ENCODE assay signal across 9 mouse cellular contexts in the genomic region with DNA sequence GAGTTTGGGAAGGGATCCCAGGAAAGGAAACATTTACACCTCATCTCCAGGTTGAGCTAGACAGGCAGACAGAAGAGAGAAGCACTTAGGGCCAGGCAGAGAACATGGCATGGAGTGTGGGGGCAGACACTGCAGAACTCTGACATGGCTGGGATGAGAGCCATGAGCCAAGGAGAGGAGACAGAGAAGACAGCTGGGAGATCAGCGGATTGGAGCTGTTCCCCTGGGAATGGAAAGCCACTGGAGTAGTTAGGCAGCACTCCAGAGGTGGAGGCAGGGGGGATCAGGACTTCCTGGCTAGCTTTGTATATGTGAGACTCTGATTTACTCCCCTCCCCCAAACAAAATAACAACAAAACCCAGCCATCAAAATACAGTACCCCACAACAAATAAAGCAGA. TPM values are rescaled to one million over a fixed set of nuclear protein-coding genes. Genes with fewer than 3 reads are reported as not detected.
DNase-seq lines count a peak whose midpoint lies in the region; ATAC-seq and TF ChIP-seq lines count a peak whose summit lies in the region.
"Had no signal": no experiment of that assay in that cellular context is flagged by ENCODE, and none has a peak within 500 bp of the region (broad histone marks: within the 10 kb centered on the region; RNA-seq: fewer than 3 reads in every experiment).

No protein-coding gene starts in this region.

- no peak overlapping the region for H3K9ac ChIP-seq in heart, embryonic 15.5 days
- H3K9ac ChIP-seq in limb, embryonic 15.5 days, result no peak overlapping the region

- TF ChIP-seq CTCF in spleen, adult 2 months (IDR thresholded peaks at IDR 0.05; ENCODE audit: extremely low read depth, insufficient read depth, insufficient read length, insufficient replicate concordance), result no peak

- no peaks in the 10 kb centered on the region for H3K9me3 ChIP-seq in heart, embryonic 15.5 days (replicated peaks)
- H3K9me3 ChIP-seq in limb, embryonic 15.5 days, result no peaks in the 10 kb centered on the region

- intact Hi-C loops in heart, postnatal 25 days (cut with DNase I), result no loop called here

- peaks cover 79% of the 10 kb centered on the region for H3K4me1 ChIP-seq in heart, embryonic 15.5 days (replicated peaks)
- no peaks in the 10 kb centered on the region for H3K4me1 ChIP-seq in spleen, adult 2 months (ENCODE audit: control insufficient read depth, insufficient read depth, insufficient read length)
- H3K4me1 ChIP-seq in limb, embryonic 15.5 days, result peaks cover 74% of the 10 kb centered on the region

- no peak for TF ChIP-seq POLR2A in spleen, adult 2 months (IDR thresholded peaks at IDR 0.05; ENCODE audit: low read depth, low read length)

- H3K4me2 ChIP-seq in heart, embryonic 15.5 days, result no peak overlapping the region
- H3K4me2 ChIP-seq in limb, embryonic 15.5 days, result no peak overlapping the region

- peak overlapping the region; percentile 33; the same call in 1 of the 2 replicates for H3K27ac ChIP-seq in heart, embryonic 15.5 days
- 0 out of 2 replicates have a peak overlapping the region, but pooled peaks have one; percentile 17 for H3K27ac ChIP-seq in spleen, adult 2 months (ENCODE audit: insufficient read depth, low read length)
- peak overlapping the region; percentile 38; the same call in 1 of the 2 replicates for H3K27ac ChIP-seq in limb, embryonic 15.5 days

- ATAC-seq in heart, embryonic 15.5 days (replicated peaks; ENCODE audit: insufficient number of reproducible peaks, insufficient read depth, low FRiP score, low read depth), result 0 out of 2 replicates have a peak, but pooled peaks have one; percentile 20
- no peak for ATAC-seq in limb, embryonic 15.5 days (ENCODE audit: insufficient number of reproducible peaks, low FRiP score, low TSS enrichment, low read depth)

- no peaks in the 10 kb centered on the region for H3K27me3 ChIP-seq in heart, embryonic 15.5 days
- no peaks in the 10 kb centered on the region for H3K27me3 ChIP-seq in spleen, adult 2 months (ENCODE audit: control insufficient read depth, insufficient read depth, low read length)
- no peaks in the 10 kb centered on the region for H3K27me3 ChIP-seq in limb, embryonic 15.5 days

- no peak overlapping the region for H3K4me3 ChIP-seq in heart, embryonic 15.5 days
- no peak overlapping the region for H3K4me3 ChIP-seq in spleen, adult 2 months (ENCODE audit: extremely low read depth, insufficient read depth, insufficient read length)
- H3K4me3 ChIP-seq in limb, embryonic 15.5 days, result no peak overlapping the region

- no peak for DNase-seq in heart, postnatal 25 days (ENCODE audit: low spot score)
- no peak for DNase-seq in spleen, adult 2 months (ENCODE audit: low read depth in 1 of 2, low spot score in 2 of 2)
- no peak for DNase-seq in spleen, postnatal 36 days (ENCODE audit: low spot score in 2 of 2)
- no peak for DNase-seq in cerebellum, adult 8-10 months
- no peak for DNase-seq in right cerebral cortex, postnatal 36 days (ENCODE audit: low spot score in 2 of 2)
- DNase-seq: spleen, adult 18-20 months; thymus, postnatal 36 days had no signal

- 23% methylated on average over 1 of the region's 1 CpGs for WGBS in heart, embryonic 15.5 days
- WGBS in spleen, adult 2 months, result 77% methylated on average over 1 of the region's 1 CpGs
- WGBS in limb, embryonic 15.5 days, result 33% methylated on average over 1 of the region's 1 CpGs

- H3K36me3 ChIP-seq in heart, embryonic 15.5 days, result no peaks in the 10 kb centered on the region
- H3K36me3 ChIP-seq in spleen, adult 2 months (ENCODE audit: control insufficient read depth, insufficient read depth, low read length), result no peaks in the 10 kb centered on the region
- H3K36me3 ChIP-seq in limb, embryonic 15.5 days, result no peaks in the 10 kb centered on the region

RNA-seq across cellular contexts. Expression of gene Ryk, which starts 7.1 kb away (rescaled TPM):
- 18.7 and 20.3 TPM in 2 replicates for polyA plus RNA-seq in heart, embryonic 15.5 days (2015; fragmentation: Nextera tagmentation; extraction: Ambion mirVana)
- 10 to 100 TPM; 39.4 to 41.8 TPM for total RNA-seq in heart, postnatal 25 days (2021)
- polyA plus RNA-seq in spleen, adult 2 months (2012; rRNA removed), result 6.8 and 8.8 TPM in 2 replicates
- 24.8 and 26.1 TPM in 2 replicates for polyA plus RNA-seq in limb, embryonic 15.5 days (2015; fragmentation: Nextera tagmentation; extraction: Ambion mirVana)
